Mouse (Mus musculus) mesoderm, embryonic 11.5 days (tissue): ENCODE results near the gene Nipbl.
"Not testable (repeated sequence)": the region's sequence is repeated elsewhere in the genome, so short reads cannot be mapped to it uniquely, and the experiment has no call there.

Experiments used
- DNase-seq: peaks from one replicate; pipeline ENCODE4 v3.0.0-alpha.2; 2012; ENCODE audit warnings: low read depth, low spot score

Nipbl gene

GRCm38 (mm10) chr15:8443926-8444889, at the start of gene Nipbl:
Gene Nipbl, minus strand, starts transcription at chr15:8444463.
- peak; percentile 92 for DNase-seq

- DNase-seq, result no peak
Measured at GRCm38 (mm10) chr15:8485261-8485660, 41.0 kb upstream of the Nipbl start.

- no peak for DNase-seq
Measured at GRCm38 (mm10) chr15:8469006-8469575, 24.8 kb upstream of the Nipbl start.

GRCm38 (mm10) chr15:8463521-8463920, 19.3 kb upstream of the Nipbl start:
- DNase-seq, result no peak

- no peak for DNase-seq
Measured at GRCm38 (mm10) chr15:8462780-8463179, 18.5 kb upstream of the Nipbl start.

GRCm38 (mm10) chr15:8460871-8461270, 16.6 kb upstream of the Nipbl start:
- DNase-seq, result no peak

- DNase-seq, result no peak
Measured at GRCm38 (mm10) chr15:8459979-8460378, 15.7 kb upstream of the Nipbl start.

GRCm38 (mm10) chr15:8456223-8456622, 12.0 kb upstream of the Nipbl start:
- not testable (repeated sequence) for DNase-seq

- no peak for DNase-seq
Measured at GRCm38 (mm10) chr15:8455486-8455885, 11.2 kb upstream of the Nipbl start.

GRCm38 (mm10) chr15:8451071-8451470, 6.8 kb upstream of the Nipbl start:
- DNase-seq, result peak; percentile 58

GRCm38 (mm10) chr15:8447193-8447767, 3.0 kb upstream of the Nipbl start:
- DNase-seq, result no peak

GRCm38 (mm10) chr15:8446435-8446834, 2.2 kb upstream of the Nipbl start:
- peak; percentile 62 for DNase-seq

- peak; percentile 35 for DNase-seq
Measured at GRCm38 (mm10) chr15:8445951-8446419, 1.7 kb upstream of the Nipbl start.

GRCm38 (mm10) chr15:8444890-8445597, 781 bp upstream of the Nipbl start:
- peak; percentile 92 for DNase-seq

- peak; percentile 56 for DNase-seq
Measured at GRCm38 (mm10) chr15:8443168-8443925, 916 bp downstream of the Nipbl start.

- DNase-seq, result peak; percentile 27
Measured at GRCm38 (mm10) chr15:8442761-8443160, 1.5 kb downstream of the Nipbl start.

- peak; percentile 72 for DNase-seq
Measured at GRCm38 (mm10) chr15:8442156-8442555, 2.1 kb downstream of the Nipbl start.

GRCm38 (mm10) chr15:8433239-8433947, 10.9 kb downstream of the Nipbl start:
- no peak for DNase-seq

GRCm38 (mm10) chr15:8432534-8432933, 11.7 kb downstream of the Nipbl start:
- DNase-seq, result no peak

GRCm38 (mm10) chr15:8429502-8429901, 14.8 kb downstream of the Nipbl start:
- no peak for DNase-seq
